Mouse (Mus musculus) limb, embryonic 10.5 days (tissue): Measurements from ENCODE around the gene Steap3. TPM values are rescaled to one million over a fixed set of nuclear protein-coding genes. Genes with fewer than 3 reads are reported as not detected.
"Not testable (repeated sequence)": the region's sequence is repeated elsewhere in the genome, so short reads cannot be mapped to it uniquely, and the experiment has no call there.

ENCODE experiments used
- DNase-seq: peaks from one replicate; pipeline ENCODE4 v3.0.0-alpha.2; 2017; ENCODE audit warnings: low spot score
- H3K27ac ChIP-seq: fragments of 300-500 bp; sonication (generic); 2 replicates; pipeline ENCODE4 v1.5.1; 2016; ENCODE audit warnings: mild to moderate bottlenecking
- H3K27me3 ChIP-seq: fragments of 300-500 bp; sonication (generic); 2 replicates; pipeline ENCODE4 v1.6.1; 2016; ENCODE audit warnings: low read depth, mild to moderate bottlenecking; ENCODE audit not compliant: poor library complexity, severe bottlenecking
- H3K36me3 ChIP-seq: fragments of 300-500 bp; sonication (generic); 2 replicates; pipeline ENCODE4 v1.6.1; 2016; ENCODE audit warnings: mild to moderate bottlenecking, moderate library complexity
- H3K4me1 ChIP-seq: fragments of 300-500 bp; sonication (generic); 2 replicates; pipeline ENCODE4 v1.6.1; 2016
- H3K4me3 ChIP-seq: fragments of 300-500 bp; sonication (generic); 2 replicates; pipeline ENCODE4 v1.5.1; 2016; ENCODE audit warnings: mild to moderate bottlenecking, moderate library complexity
- H3K9me3 ChIP-seq: fragments of 300-500 bp; sonication (generic); replicated peaks from 2 replicates; pipeline ENCODE4 v1.6.1; 2016; ENCODE audit warnings: mild to moderate bottlenecking
- WGBS: fragments of 180-500 bp; shearing (Covaris S2); methylation state at CpG from one replicate; pipeline ENCODE4 v1.1.7; 2016; 5-methylcytosine and 5-hydroxymethylcytosine counted together
- polyA plus RNA-seq: library from polyadenylated mRNA; unstranded; fragments of >200 nt; fragmentation: Nextera tagmentation; extraction: Ambion mirVana; gene quantifications from 2 replicates; pipeline ENCODE4 v1.2.1, GENCODE M21; 2016

The Steap3 gene
- polyA plus RNA-seq: 4.5 TPM in 2 replicates

GRCm38 (mm10) chr1:120272605-120273004 is at the start of gene Steap3:
TSS of gene Steap3 (minus strand) at chr1:120272705.
- WGBS: 93% methylated on average over 5 of the region's 5 CpGs
- Histone ChIP-seq H3K27me3 (no peaks in the 10 kb centered on the region), H3K9me3 (no peaks in the 10 kb centered on the region), H3K4me1 (no peaks in the 10 kb centered on the region), H3K27ac (no peak within 1 kb of the TSS), H3K4me3 (no peak within 1 kb of the TSS), H3K36me3 (no peaks in the 10 kb centered on the region)
- no peak for DNase-seq

GRCm38 (mm10) chr1:120321270-120322021 is 48.9 kb upstream of the Steap3 start:
- DNase-seq: no peak
- H3K27ac ChIP-seq: no peak overlapping the region
- WGBS: 91% methylated on average over 16 of the region's 16 CpGs

GRCm38 (mm10) chr1:120305801-120306200 is 33.3 kb upstream of the Steap3 start:
- H3K9me3 ChIP-seq: no peaks in the 10 kb centered on the region
- no peaks in the 10 kb centered on the region for H3K27me3 ChIP-seq
- no peaks in the 10 kb centered on the region for H3K4me1 ChIP-seq
- no peak for DNase-seq
- 77% methylated on average over 2 of the region's 2 CpGs for WGBS
- H3K27ac ChIP-seq: no peak overlapping the region
- no peaks in the 10 kb centered on the region for H3K36me3 ChIP-seq
- no peak overlapping the region for H3K4me3 ChIP-seq

More at GRCm38 (mm10) chr1:120321270-120322021, 48.9 kb upstream of the Steap3 start:
- Histone ChIP-seq H3K9me3 (no peaks in the 10 kb centered on the region), H3K36me3 (no peaks in the 10 kb centered on the region), H3K4me3 (no peak overlapping the region), H3K4me1 (no peaks in the 10 kb centered on the region), H3K27me3 (no peaks in the 10 kb centered on the region)

GRCm38 (mm10) chr1:120296936-120297335 is 24.4 kb upstream of the Steap3 start:
- Histone ChIP-seq H3K27me3 (no peaks in the 10 kb centered on the region), H3K4me3 (no peak overlapping the region), H3K9me3 (no peaks in the 10 kb centered on the region), H3K27ac (no peak overlapping the region), H3K4me1 (no peaks in the 10 kb centered on the region), H3K36me3 (no peaks in the 10 kb centered on the region)
- DNase-seq: no peak
- WGBS: 89% methylated on average over 2 of the region's 2 CpGs

- H3K4me1 ChIP-seq: no peaks in the 10 kb centered on the region
- no peaks in the 10 kb centered on the region for H3K27me3 ChIP-seq
- H3K4me3 ChIP-seq: no peak overlapping the region
- H3K36me3 ChIP-seq: no peaks in the 10 kb centered on the region
- DNase-seq: no peak
- 74% methylated on average over 1 of the region's 1 CpGs for WGBS
- H3K9me3 ChIP-seq: no peaks in the 10 kb centered on the region
- H3K27ac ChIP-seq: no peak overlapping the region
Measured at GRCm38 (mm10) chr1:120293803-120294202, 21.3 kb upstream of the Steap3 start.

- 90% methylated on average over 3 of the region's 3 CpGs for WGBS
- Histone ChIP-seq H3K27me3 (no peaks in the 10 kb centered on the region), H3K9me3 (no peaks in the 10 kb centered on the region), H3K27ac (no peak overlapping the region), H3K4me1 (0 out of 2 replicates have a peak, but pooled peaks cover 4% of the 10 kb centered on the region), H3K4me3 (no peak overlapping the region), H3K36me3 (no peaks in the 10 kb centered on the region)
- DNase-seq: no peak
Measured at GRCm38 (mm10) chr1:120291709-120292108, 19.2 kb upstream of the Steap3 start.

GRCm38 (mm10) chr1:120289843-120290242 is 17.3 kb upstream of the Steap3 start:
- 65% methylated on average over 2 of the region's 2 CpGs for WGBS
- 0 out of 2 replicates have a peak, but pooled peaks cover 4% of the 10 kb centered on the region for H3K4me1 ChIP-seq
- no peak overlapping the region for H3K4me3 ChIP-seq
- no peak overlapping the region for H3K27ac ChIP-seq
- H3K36me3 ChIP-seq: no peaks in the 10 kb centered on the region
- H3K9me3 ChIP-seq: no peaks in the 10 kb centered on the region
- no peaks in the 10 kb centered on the region for H3K27me3 ChIP-seq
- DNase-seq: no peak

GRCm38 (mm10) chr1:120287679-120288078 is 15.2 kb upstream of the Steap3 start:
- 72% methylated on average over 4 of the region's 4 CpGs for WGBS
- no peak overlapping the region for H3K27ac ChIP-seq
- no peak for DNase-seq

GRCm38 (mm10) chr1:120276058-120276457 is 3.6 kb upstream of the Steap3 start:
- not testable (repeated sequence) for H3K4me3 ChIP-seq, H3K9me3 ChIP-seq, H3K4me1 ChIP-seq, H3K27me3 ChIP-seq, DNase-seq, H3K36me3 ChIP-seq, H3K27ac ChIP-seq
- 77% methylated on average over 1 of the region's 1 CpGs for WGBS

More at GRCm38 (mm10) chr1:120287679-120288078, 15.2 kb upstream of the Steap3 start:
- Histone ChIP-seq H3K36me3 (no peaks in the 10 kb centered on the region), H3K27me3 (no peaks in the 10 kb centered on the region), H3K4me1 (0 out of 2 replicates have a peak, but pooled peaks cover 4% of the 10 kb centered on the region), H3K9me3 (no peaks in the 10 kb centered on the region), H3K4me3 (no peak overlapping the region)

GRCm38 (mm10) chr1:120275224-120275623 is 2.7 kb upstream of the Steap3 start:
- H3K4me3 ChIP-seq: no peak overlapping the region
- H3K4me1 ChIP-seq: no peaks in the 10 kb centered on the region

GRCm38 (mm10) chr1:120270882-120271281 is 1.6 kb downstream of the Steap3 start:
- Histone ChIP-seq H3K4me3 (no peak overlapping the region), H3K36me3 (no peaks in the 10 kb centered on the region), H3K9me3 (no peaks in the 10 kb centered on the region), H3K4me1 (peaks cover under 1% of the 10 kb centered on the region; the same call in 1 of the 2 replicates), H3K27me3 (peaks cover 2% of the 10 kb centered on the region; the same call in 1 of the 2 replicates), H3K27ac (no peak overlapping the region)
- no peak for DNase-seq
- 79% methylated on average over 3 of the region's 3 CpGs for WGBS

More at GRCm38 (mm10) chr1:120275224-120275623, 2.7 kb upstream of the Steap3 start:
- WGBS: 78% methylated on average over 3 of the region's 3 CpGs
- H3K36me3 ChIP-seq: no peaks in the 10 kb centered on the region
- no peaks in the 10 kb centered on the region for H3K9me3 ChIP-seq
- no peaks in the 10 kb centered on the region for H3K27me3 ChIP-seq
- no peak overlapping the region for H3K27ac ChIP-seq
- DNase-seq: no peak

GRCm38 (mm10) chr1:120270115-120270514 is 2.4 kb downstream of the Steap3 start:
- H3K27ac ChIP-seq: 0 out of 2 replicates have a peak overlapping the region, but pooled peaks have one; percentile 30
- H3K27me3 ChIP-seq: peaks cover 5% of the 10 kb centered on the region; the same call in 1 of the 2 replicates
- no peak overlapping the region for H3K4me3 ChIP-seq
- H3K36me3 ChIP-seq: no peaks in the 10 kb centered on the region
- DNase-seq: no peak
- H3K4me1 ChIP-seq: peaks cover 8% of the 10 kb centered on the region
- no peaks in the 10 kb centered on the region for H3K9me3 ChIP-seq
- 66% methylated on average over 7 of the region's 7 CpGs for WGBS

- Histone ChIP-seq H3K36me3 (no peaks in the 10 kb centered on the region), H3K4me3 (no peak overlapping the region), H3K4me1 (peaks cover 32% of the 10 kb centered on the region), H3K9me3 (no peaks in the 10 kb centered on the region), H3K27ac (no peak overlapping the region), H3K27me3 (peaks cover 15% of the 10 kb centered on the region)
- WGBS: 88% methylated on average over 3 of the region's 3 CpGs
- no peak for DNase-seq
Measured at GRCm38 (mm10) chr1:120267631-120268030, 4.9 kb downstream of the Steap3 start.
